Mouse (Mus musculus) cortical plate, adult 2 months (tissue): ENCODE data around the gene Klc3. TPM values are rescaled to one million over a fixed set of nuclear protein-coding genes. Genes with fewer than 3 reads are reported as not detected.

ENCODE experiments used
- H3K27ac ChIP-seq: fragments of 200-500 bp; 2 replicates; pipeline ENCODE4 v1.5.1; 2012; ENCODE audit warnings: low read length, control low read depth, inconsistent platforms; ENCODE audit not compliant: insufficient read depth
- H3K4me1 ChIP-seq: fragments of 200-500 bp; 2 replicates; pipeline ENCODE4 v1.6.1; 2011; ENCODE audit warnings: low read length; ENCODE audit not compliant: control insufficient read depth, insufficient read depth
- H3K4me3 ChIP-seq: fragments of 200-500 bp; 2 replicates; pipeline ENCODE4 v1.5.1; 2011; ENCODE audit warnings: mild to moderate bottlenecking, low read length, control low read depth; ENCODE audit not compliant: insufficient read depth
- CTCF ChIP-seq: fragments of 200-500 bp; IDR thresholded peaks from 2 replicates; pipeline ENCODE4 v1.5.1; 2011; ENCODE audit warnings: mild to moderate bottlenecking, control low read depth, low read length; ENCODE audit not compliant: insufficient read depth; ENCODE audit errors: extremely low read depth
- POLR2A ChIP-seq: fragments of 200-500 bp; IDR thresholded peaks from 2 replicates; pipeline ENCODE4 v1.6.1; 2011; ENCODE audit warnings: mild to moderate bottlenecking, low read length, control low read depth; ENCODE audit not compliant: insufficient read depth; ENCODE audit errors: extremely low read depth
- polyA plus RNA-seq: library from polyadenylated mRNA; depleted of rRNA; stranded (reverse); fragments of >200 nt; gene quantifications from 2 replicates; pipeline ENCODE4 v1.2.3, GENCODE M21; 2012

Klc3 gene
- polyA plus RNA-seq, 1 experiment, result 3.0 TPM

DNA sequence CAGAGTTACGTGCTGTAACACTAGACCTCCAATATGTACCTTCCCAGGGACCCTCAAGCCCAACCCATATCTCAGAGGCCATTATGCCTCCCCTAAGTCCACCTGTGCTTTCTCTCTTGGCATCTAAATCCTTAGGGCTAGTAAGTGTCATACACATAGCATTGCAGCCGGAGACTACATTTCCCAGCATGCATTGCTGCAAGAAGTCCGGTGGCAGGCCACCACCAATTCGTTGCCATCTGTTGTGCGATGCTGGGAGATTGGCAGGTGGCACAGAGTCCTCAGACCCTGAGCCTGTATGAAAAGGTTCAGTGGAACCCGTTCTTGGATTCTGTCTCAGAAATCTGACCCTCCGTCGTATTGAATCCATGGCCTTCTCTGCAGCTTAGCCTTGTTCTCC is 25.8 kb upstream of the Klc3 start:
- H3K27ac ChIP-seq, result no peak overlapping the region
- H3K4me1 ChIP-seq, result peaks cover 2% of the 10 kb centered on the region; the same call in 1 of the 2 replicates
- no peak for TF ChIP-seq POLR2A
- TF ChIP-seq CTCF, result no peak
- H3K4me3 ChIP-seq, result no peak overlapping the region

DNA sequence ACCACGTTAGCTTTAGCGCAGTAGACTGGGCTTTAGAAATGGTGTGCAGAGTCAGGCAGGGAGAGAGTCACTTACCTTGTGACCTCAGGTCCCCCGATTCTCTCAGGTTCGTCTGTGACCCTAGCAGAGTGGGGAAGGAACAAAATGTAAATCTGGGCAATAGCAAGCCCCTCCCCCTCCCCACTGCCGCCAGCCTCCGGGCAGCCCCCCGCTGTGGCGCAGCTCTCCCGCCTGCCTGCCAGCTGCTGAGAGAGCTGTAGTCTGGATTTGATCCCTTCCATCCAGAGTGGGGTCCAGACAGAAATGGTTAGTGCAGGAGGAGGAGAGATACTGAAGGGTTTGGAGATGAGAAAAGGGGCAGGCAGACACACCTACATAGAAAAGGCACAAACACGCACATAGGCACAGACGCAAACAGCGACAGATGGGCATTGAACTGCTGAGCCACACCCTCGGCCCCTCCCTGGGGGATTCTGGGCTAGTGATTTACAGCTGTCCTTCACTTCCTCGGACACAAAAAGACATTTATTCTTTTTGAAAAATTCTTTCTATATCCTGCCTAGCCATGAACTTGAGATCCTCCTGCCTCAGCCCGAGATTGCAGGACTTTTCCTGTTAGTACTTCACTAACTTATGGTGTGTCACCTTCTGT is 24.2 kb upstream of the Klc3 start:
- Histone ChIP-seq H3K4me3 (no peak overlapping the region), H3K4me1 (peaks cover 2% of the 10 kb centered on the region; the same call in 1 of the 2 replicates), H3K27ac (no peak overlapping the region)
- no peak for TF ChIP-seq POLR2A
- TF ChIP-seq CTCF, result no peak

DNA sequence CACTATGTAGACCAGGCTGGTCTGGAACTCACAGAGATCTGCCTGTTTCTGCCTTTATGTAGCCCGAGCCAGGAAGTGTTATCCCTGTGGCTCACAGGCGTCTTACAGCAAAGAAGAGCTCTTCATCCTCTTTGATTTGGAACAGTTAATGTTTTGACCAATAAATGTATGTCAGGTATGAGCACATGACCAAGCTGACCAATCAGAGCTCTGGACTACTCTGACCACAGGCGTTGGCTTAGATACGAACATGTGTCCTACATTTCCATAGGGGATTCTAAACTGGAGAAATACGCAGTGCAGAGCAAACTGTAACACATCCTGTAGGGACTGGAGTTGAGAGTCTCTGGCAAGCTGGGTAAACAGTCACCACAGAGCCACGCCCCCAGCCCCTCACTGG is 23.0 kb upstream of the Klc3 start:
- H3K4me1 ChIP-seq, result peaks cover 2% of the 10 kb centered on the region; the same call in 1 of the 2 replicates
- peak overlapping the region; percentile 19; the same call in 1 of the 2 replicates for H3K27ac ChIP-seq
- no peak overlapping the region for H3K4me3 ChIP-seq
- no peak for TF ChIP-seq CTCF
- no peak for TF ChIP-seq POLR2A

DNA sequence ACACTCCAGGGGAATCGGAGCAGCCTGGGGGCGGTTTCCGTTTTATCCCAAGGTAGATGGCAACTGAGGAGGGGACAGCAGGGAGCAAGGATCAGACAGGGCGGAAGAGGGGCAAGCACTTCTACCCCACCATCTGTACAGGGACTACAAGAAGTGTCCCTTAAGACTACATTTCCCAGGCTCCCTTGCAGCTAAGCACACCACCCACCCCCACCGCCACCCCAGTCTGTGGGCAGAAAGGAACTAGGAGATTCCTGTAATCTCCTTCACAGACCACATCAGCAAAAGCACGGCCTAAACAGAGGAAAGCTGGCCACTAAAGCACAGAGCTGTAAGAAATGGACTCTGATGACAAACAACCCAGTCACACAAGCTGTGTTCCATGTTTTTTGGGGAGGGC is 22.4 kb upstream of the Klc3 start:
- Histone ChIP-seq H3K4me3 (no peak overlapping the region), H3K27ac (peak overlapping the region; percentile 19; the same call in 1 of the 2 replicates), H3K4me1 (peaks cover 2% of the 10 kb centered on the region; the same call in 1 of the 2 replicates)
- TF ChIP-seq POLR2A (no peak), CTCF (no peak)

DNA sequence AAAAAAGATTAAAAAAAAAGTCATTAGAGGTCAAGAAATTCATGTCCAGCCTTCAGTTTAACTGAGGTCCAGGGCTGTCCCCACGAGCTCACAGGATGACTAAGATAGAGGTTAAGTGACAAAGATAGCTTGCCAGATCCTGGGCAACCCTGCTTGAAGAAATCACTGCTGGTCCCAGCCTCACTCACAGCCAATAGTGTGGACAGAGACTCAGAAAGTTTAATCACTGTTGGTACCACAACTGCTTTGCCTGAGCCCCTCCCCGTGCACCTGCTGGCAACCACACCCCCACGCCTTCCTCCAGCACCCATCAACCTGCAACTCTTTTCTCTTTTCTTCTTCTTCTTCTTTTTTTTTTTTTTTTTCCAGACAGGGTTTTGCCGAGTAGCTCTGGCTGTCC is 20.1 kb upstream of the Klc3 start:
- no peak for TF ChIP-seq POLR2A
- TF ChIP-seq CTCF, result no peak
- H3K4me1 ChIP-seq, result peaks cover 4% of the 10 kb centered on the region; the same call in 1 of the 2 replicates
- no peak overlapping the region for H3K27ac ChIP-seq
- H3K4me3 ChIP-seq, result no peak overlapping the region

DNA sequence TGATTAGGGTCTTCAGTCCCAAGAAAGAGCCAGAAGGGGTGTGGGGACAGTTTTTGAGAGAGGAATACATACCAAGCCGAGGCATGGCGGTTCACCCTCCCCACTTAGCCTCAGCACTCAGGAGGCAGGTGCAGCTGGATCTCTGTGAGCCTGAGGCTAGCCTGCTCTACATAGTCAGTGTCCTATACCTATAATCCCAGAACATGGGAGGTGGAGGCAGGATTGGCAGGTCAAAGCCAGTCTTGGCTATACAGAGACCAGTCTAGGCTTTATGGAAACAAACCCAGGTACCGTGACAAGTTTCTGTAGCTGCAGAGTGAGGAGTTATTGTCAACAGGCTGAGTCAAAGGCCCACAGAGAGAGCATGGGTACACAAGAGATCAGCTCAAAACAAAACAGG is 19.2 kb upstream of the Klc3 start:
- peaks cover 4% of the 10 kb centered on the region; the same call in 1 of the 2 replicates for H3K4me1 ChIP-seq
- no peak overlapping the region for H3K27ac ChIP-seq
- H3K4me3 ChIP-seq, result no peak overlapping the region
- TF ChIP-seq POLR2A, result no peak
- no peak for TF ChIP-seq CTCF

DNA sequence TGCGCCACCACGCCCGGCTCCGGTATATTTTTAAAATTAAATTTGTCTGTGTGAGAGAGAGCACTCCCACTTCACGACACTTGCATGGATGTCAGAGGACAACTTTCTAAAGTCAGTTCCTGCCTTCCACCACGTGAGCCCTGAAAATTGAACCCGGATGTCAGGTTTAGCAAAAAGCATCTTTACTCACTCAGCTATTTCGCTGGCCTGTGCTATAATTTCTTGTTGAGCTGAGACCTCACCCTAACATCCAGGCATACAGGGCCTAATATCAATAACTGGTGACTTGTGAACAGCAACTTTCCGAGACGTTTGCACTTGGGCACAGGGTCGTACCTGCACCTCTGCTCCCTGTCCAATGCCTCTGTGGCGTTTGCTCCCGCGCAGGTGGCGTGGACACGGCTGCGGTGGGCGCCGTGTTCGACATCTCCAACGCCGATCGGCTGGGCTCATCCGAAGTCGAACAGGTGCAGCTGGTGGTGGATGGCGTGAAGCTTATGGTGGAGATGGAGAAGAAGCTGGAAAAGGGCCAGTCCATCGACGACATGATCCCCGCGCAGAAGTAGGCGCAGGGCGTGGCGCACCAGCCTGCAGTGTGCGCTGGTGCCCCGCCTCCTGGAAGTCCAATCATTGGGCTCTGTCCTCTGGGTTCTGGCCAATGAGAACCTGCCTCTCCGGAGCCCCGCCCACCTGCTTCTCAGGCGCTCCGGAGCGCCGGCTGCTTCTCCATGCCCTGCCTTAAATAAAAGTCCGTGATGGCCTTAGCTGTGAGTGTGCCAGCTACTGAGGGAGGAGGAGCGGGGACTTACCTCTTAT is 17.1 kb upstream of the Klc3 start:
- peaks cover 2% of the 10 kb centered on the region; the same call in 1 of the 2 replicates for H3K4me1 ChIP-seq
- peak overlapping the region; percentile 43 for H3K4me3 ChIP-seq
- no peak for TF ChIP-seq POLR2A
- TF ChIP-seq CTCF, result no peak
- H3K27ac ChIP-seq, result no peak overlapping the region

DNA sequence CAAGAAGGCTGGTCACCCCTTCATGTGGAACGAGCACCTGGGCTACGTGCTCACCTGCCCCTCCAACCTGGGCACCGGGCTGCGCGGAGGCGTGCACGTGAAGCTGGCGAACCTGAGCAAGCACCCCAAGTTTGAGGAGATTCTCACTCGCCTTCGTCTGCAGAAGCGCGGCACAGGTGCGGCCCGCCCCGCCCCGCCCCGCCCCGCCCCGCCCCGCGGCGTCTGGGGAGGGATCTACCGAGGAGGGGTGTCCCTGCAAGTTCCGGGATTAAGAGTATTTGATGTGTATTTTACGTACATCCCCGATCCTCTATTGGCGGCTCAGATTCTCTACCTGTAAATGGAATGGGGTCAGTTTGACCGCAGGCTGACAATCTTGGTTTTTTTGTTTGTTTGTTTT is 16.2 kb upstream of the Klc3 start:
- Histone ChIP-seq H3K27ac (no peak overlapping the region), H3K4me3 (peak overlapping the region; percentile 22; the same call in 1 of the 2 replicates), H3K4me1 (peaks cover 2% of the 10 kb centered on the region; the same call in 1 of the 2 replicates)
- TF ChIP-seq CTCF, result no peak
- TF ChIP-seq POLR2A, result no peak

DNA sequence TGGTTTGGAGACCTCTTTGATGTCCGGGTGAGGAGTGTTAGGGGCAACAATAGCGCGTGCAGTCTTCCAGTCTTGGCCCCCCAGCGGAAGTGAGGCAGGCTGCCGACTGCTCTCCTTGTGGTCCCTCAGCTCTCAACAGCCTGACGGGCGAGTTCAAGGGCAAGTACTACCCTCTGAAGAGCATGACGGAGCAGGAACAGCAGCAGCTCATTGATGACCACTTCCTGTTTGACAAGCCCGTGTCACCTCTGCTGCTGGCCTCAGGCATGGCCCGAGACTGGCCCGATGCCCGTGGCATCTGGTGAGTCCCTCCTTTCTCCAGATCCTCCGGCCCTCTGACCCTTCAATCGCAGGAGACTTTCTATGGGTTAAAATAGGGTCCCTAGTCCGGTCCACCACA is 12.7 kb upstream of the Klc3 start:
- H3K4me3 ChIP-seq, result no peak overlapping the region
- no peak overlapping the region for H3K27ac ChIP-seq
- peaks cover 2% of the 10 kb centered on the region; the same call in 1 of the 2 replicates for H3K4me1 ChIP-seq
- TF ChIP-seq CTCF (no peak), POLR2A (no peak)

DNA sequence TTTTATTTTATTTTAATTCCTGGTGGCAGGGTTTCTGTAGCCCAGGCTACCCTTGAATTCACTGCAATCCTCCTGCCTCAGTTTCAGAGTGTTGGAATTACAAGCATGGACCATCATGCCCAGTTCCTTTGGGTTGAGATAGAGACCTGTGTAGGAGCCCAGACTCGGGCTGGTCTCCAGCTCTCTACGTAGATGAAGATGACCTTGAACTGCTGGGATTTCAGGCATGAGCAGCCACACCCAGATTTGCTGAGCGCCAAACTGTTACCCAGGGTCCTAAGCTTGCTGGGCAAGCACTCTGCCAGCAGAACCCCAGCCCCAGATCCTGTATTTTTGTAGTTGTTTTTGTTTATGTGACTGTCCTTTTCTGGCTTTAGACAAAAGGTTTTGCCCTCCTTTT is 9.6 kb upstream of the Klc3 start:
- no peak overlapping the region for H3K4me3 ChIP-seq
- TF ChIP-seq POLR2A (no peak), CTCF (no peak)
- H3K27ac ChIP-seq, result no peak overlapping the region
- H3K4me1 ChIP-seq, result no peaks in the 10 kb centered on the region
